In the genomic region with DNA sequence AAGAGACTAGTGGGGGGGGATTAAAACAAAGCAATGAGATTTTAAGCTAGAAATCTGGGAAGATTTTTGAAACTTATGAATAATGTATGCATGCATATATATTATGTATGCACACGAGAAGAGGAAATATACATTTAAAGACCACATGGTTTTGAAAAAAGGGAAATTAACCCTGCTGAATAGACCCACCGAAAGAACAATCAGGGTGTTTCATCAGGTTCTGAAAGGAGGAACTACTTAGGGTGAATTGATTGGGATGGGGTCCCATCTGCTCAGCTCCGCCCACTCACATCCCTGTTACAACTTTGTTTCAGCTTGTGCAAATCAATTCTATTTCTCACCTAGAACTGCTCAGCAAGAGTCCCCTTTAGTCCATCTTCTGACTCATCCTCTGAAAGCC, we compare ENCODE assay signal across 30 mouse cellular contexts. TPM values are rescaled to one million over a fixed set of nuclear protein-coding genes. Genes with fewer than 3 reads are reported as not detected.
DNase-seq lines count a peak whose midpoint lies in the region; ATAC-seq and TF ChIP-seq lines count a peak whose summit lies in the region.
"Had no signal": no experiment of that assay in that cellular context is flagged by ENCODE, and none has a peak within 500 bp of the region (broad histone marks: within the 10 kb centered on the region; RNA-seq: fewer than 3 reads in every experiment).

No protein-coding gene starts in this region.

- 0 out of 2 replicates have a peak, but pooled peaks cover 1% of the 10 kb centered on the region for H3K79me2 ChIP-seq in MEL (ENCODE audit: control insufficient read depth, insufficient read depth, low read length, poor library complexity)

- H3K9ac ChIP-seq in MEL (ENCODE audit: control insufficient read depth, low read depth, low read length, poor library complexity, severe bottlenecking) = no peak overlapping the region
- no peak overlapping the region for H3K9ac ChIP-seq in neural tube, embryonic 15.5 days (replicated peaks)
- H3K9ac ChIP-seq: forebrain, embryonic 15.5 days; hindbrain, embryonic 15.5 days; kidney, embryonic 15.5 days; limb, embryonic 13.5 days; lung, embryonic 15.5 days; midbrain, embryonic 13.5 days had no signal

- H3K27ac ChIP-seq in MEL (ENCODE audit: control insufficient read depth, low read depth, low read length) = no peak overlapping the region
- H3K27ac ChIP-seq in neural tube, embryonic 15.5 days (replicated peaks) = no peak overlapping the region
- H3K27ac ChIP-seq: forebrain, embryonic 15.5 days; hindbrain, embryonic 15.5 days; kidney, embryonic 15.5 days; left cerebral cortex, adult 2 months; limb, embryonic 13.5 days; lung, embryonic 15.5 days had no signal

- H3K9me3 ChIP-seq in MEL (replicated peaks; ENCODE audit: insufficient read depth, low read length) = no peaks in the 10 kb centered on the region
- H3K9me3 ChIP-seq in neural tube, embryonic 15.5 days (replicated peaks) = no peaks in the 10 kb centered on the region
- H3K9me3 ChIP-seq: forebrain, embryonic 15.5 days; hindbrain, embryonic 15.5 days; kidney, embryonic 15.5 days; limb, embryonic 13.5 days; lung, embryonic 15.5 days; megakaryocyte, embryonic 14.5 days; midbrain, embryonic 13.5 days had no signal

- no peak for TF ChIP-seq CTCF in MEL (IDR thresholded peaks at IDR 0.05 in 2 of 3, conservative IDR thresholded peaks at IDR 0.05 in 1 of 3; ENCODE audit: control insufficient read depth in 1 of 3, insufficient read depth in 1 of 3, low read depth in 2 of 3, low read length in 3 of 3, poor library complexity in 1 of 3, severe bottlenecking in 1 of 3)

- H3K4me3 ChIP-seq in MEL (ENCODE audit: control insufficient read depth in 1 of 2, insufficient read depth in 1 of 2, low read depth in 2 of 2, low read length in 2 of 2) = no peak overlapping the region
- H3K4me3 ChIP-seq in neural tube, embryonic 15.5 days (replicated peaks) = no peak overlapping the region
- H3K4me3 ChIP-seq: forebrain, embryonic 15.5 days; hindbrain, embryonic 15.5 days; kidney, embryonic 15.5 days; left cerebral cortex, adult 2 months; limb, embryonic 13.5 days; lung, embryonic 15.5 days; megakaryocyte, embryonic 14.5 days; midbrain, embryonic 13.5 days had no signal

- peaks cover 0 to 26% of the 10 kb centered on the region in 2 experiments; a peak in 2 of 4 replicates for H3K36me3 ChIP-seq in MEL (ENCODE audit: control insufficient read depth in 1 of 2, insufficient read depth in 2 of 2, low read length in 2 of 2)
- H3K36me3 ChIP-seq in neural tube, embryonic 15.5 days = no peaks in the 10 kb centered on the region
- H3K36me3 ChIP-seq: forebrain, embryonic 15.5 days; hindbrain, embryonic 15.5 days; kidney, embryonic 15.5 days; limb, embryonic 13.5 days; lung, embryonic 15.5 days; midbrain, embryonic 13.5 days had no signal

- H3K4me1 ChIP-seq in MEL (ENCODE audit: control insufficient read depth in 1 of 2, insufficient read depth in 2 of 2, low read length in 2 of 2) = peaks cover 12 to 30% of the 10 kb centered on the region in 2 experiments
- peaks cover 6% of the 10 kb centered on the region; the same call in 1 of the 2 replicates for H3K4me1 ChIP-seq in neural tube, embryonic 15.5 days
- H3K4me1 ChIP-seq: hindbrain, embryonic 15.5 days had no signal

- no peak for TF ChIP-seq RAD21 in MEL (IDR thresholded peaks at IDR 0.05; ENCODE audit: low read depth, low read length)

- H3K27me3 ChIP-seq in MEL (ENCODE audit: control insufficient read depth in 1 of 2, insufficient read depth in 2 of 2, low read length in 2 of 2) = no peaks in the 10 kb centered on the region
- no peaks in the 10 kb centered on the region for H3K27me3 ChIP-seq in neural tube, embryonic 15.5 days (replicated peaks)
- H3K27me3 ChIP-seq: forebrain, embryonic 15.5 days; hindbrain, embryonic 15.5 days; kidney, embryonic 15.5 days; limb, embryonic 13.5 days; lung, embryonic 15.5 days; megakaryocyte, embryonic 14.5 days; midbrain, embryonic 13.5 days had no signal

- peak; percentile 18 to 58; a peak in 2 of 4 replicates for TF ChIP-seq EP300 in MEL (IDR thresholded peaks at IDR 0.05; ENCODE audit: low read depth in 1 of 2, low read length in 2 of 2)

- no peak for TF ChIP-seq POLR2A in MEL (IDR thresholded peaks at IDR 0.05; ENCODE audit: control insufficient read depth in 1 of 2, insufficient read depth in 1 of 2, low read depth in 1 of 2, low read length in 2 of 2, poor library complexity in 1 of 2)

- no peak for DNase-seq in frontal cortex, postnatal 10 days (ENCODE audit: low spot score in 2 of 2)
- DNase-seq in MEL (ENCODE audit: low read depth, low spot score) = peak; percentile 77
- DNase-seq in cerebellum, postnatal 36 days = no peak
- no peak for DNase-seq in spleen, postnatal 10 days (ENCODE audit: low spot score in 2 of 2)
- DNase-seq: adrenal gland, adult 8-10 months; cerebellum, adult 2 months; cerebellum, postnatal 14 days; gastrocnemius, postnatal 14 days; heart, adult 18-20 months; heart, postnatal 36 days; kidney, adult 18-20 months; kidney, postnatal 25 days; retina, postnatal 1 day; right cerebral cortex, postnatal 14 days; thymus, adult 2 months; thymus, postnatal 36 days had no signal

- WGBS in neural tube, embryonic 15.5 days = 52% methylated on average over 3 of the region's 3 CpGs

- no peak overlapping the region for H3K4me2 ChIP-seq in neural tube, embryonic 15.5 days
- H3K4me2 ChIP-seq: forebrain, embryonic 15.5 days; heart, embryonic 11.5 days; hindbrain, embryonic 15.5 days; kidney, embryonic 15.5 days; limb, embryonic 13.5 days; liver, embryonic 11.5 days; lung, embryonic 15.5 days; midbrain, embryonic 13.5 days had no signal

- ATAC-seq in frontal cortex, adult (ENCODE audit: low TSS enrichment) = peak; percentile 57; the same call in 1 of the 2 replicates
- ATAC-seq in common myeloid progenitor, adult 5-6 weeks (replicated peaks; ENCODE audit: low read depth, poor library complexity, severe bottlenecking) = peak; percentile 66
- no peak for ATAC-seq in neural tube, embryonic 15.5 days (ENCODE audit: low FRiP score)
- ATAC-seq: CD4-positive, CD25-positive, alpha-beta regulatory T cell, adult 4 months; forebrain, embryonic 15.5 days; midbrain, embryonic 13.5 days had no signal

TF ChIP-seq in MEL, 35 proteins besides CTCF, POLR2A, EP300 and RAD21:
- TF ChIP-seq MAX (IDR thresholded peaks at IDR 0.05; ENCODE audit: low read length) (peak; percentile 66; the same call in 1 of the 2 replicates), ZKSCAN1 (IDR thresholded peaks at IDR 0.05; ENCODE audit: low read depth, low read length) (no peak), SIN3A (IDR thresholded peaks at IDR 0.05; ENCODE audit: low read length) (peak; percentile 57), RCOR1 (IDR thresholded peaks at IDR 0.05; ENCODE audit: low read depth, low read length) (peak; percentile 67), MYC (IDR thresholded peaks at IDR 0.05; ENCODE audit: low read depth, low read length) (peak; percentile 95), MXI1 (IDR thresholded peaks at IDR 0.05; ENCODE audit: low read depth, low read length) (peak; percentile 55; the same call in 1 of the 2 replicates), KAT2A (conservative IDR thresholded peaks at IDR 0.05; ENCODE audit: low read depth, low read length) (no peak), JUND (IDR thresholded peaks at IDR 0.05; ENCODE audit: low read depth, low read length) (no peak), GATA1 (IDR thresholded peaks at IDR 0.05; ENCODE audit: low read depth, low read length) (no peak)

RNA-seq across cellular contexts. Expression of a gene that starts 57.0 kb away (rescaled TPM):
- 11.1 TPM in 2 replicates for total RNA-seq in MEL (2012; rRNA removed)
- polyA plus RNA-seq in MEL (2012; ENCODE audit: insufficient read depth in 1 of 2, insufficient read length in 2 of 2, low read depth in 1 of 2, low replicate concordance in 2 of 2, missing spikeins in 1 of 2) = 100 to 1,000 TPM in 1 of 2 experiments, 10 to 100 TPM in 1; 18.5 to 138 TPM
- total RNA-seq in common myeloid progenitor, adult 5-6 weeks (2017) = 14.5 and 23.1 TPM in 2 replicates
- polyA plus RNA-seq in neural tube, embryonic 15.5 days (2015; fragmentation: Nextera tagmentation; extraction: Ambion mirVana) = 11.7 and 15.0 TPM in 2 replicates
